Mouse (Mus musculus) testis, adult 2 months (tissue): Measurements from ENCODE around the gene Cfap43. TPM values are rescaled to one million over a fixed set of nuclear protein-coding genes. Genes with fewer than 3 reads are reported as not detected.

Experiments used
- H3K27ac ChIP-seq: fragments of 200-500 bp; 2 replicates; pipeline ENCODE4 v1.5.1; 2012; ENCODE audit warnings: low read depth, low read length; ENCODE audit not compliant: control insufficient read depth, insufficient read depth
- H3K27me3 ChIP-seq: fragments of 200-500 bp; 2 replicates; pipeline ENCODE4 v1.6.1; 2012; ENCODE audit warnings: mild to moderate bottlenecking, low read length, moderate library complexity; ENCODE audit not compliant: control insufficient read depth, insufficient read depth
- H3K36me3 ChIP-seq: fragments of 200-500 bp; 2 replicates; pipeline ENCODE4 v1.6.1; 2012; ENCODE audit warnings: mild to moderate bottlenecking, low read length; ENCODE audit not compliant: control insufficient read depth, insufficient read depth
- H3K4me1 ChIP-seq: fragments of 200-500 bp; 2 replicates; pipeline ENCODE4 v1.6.1; 2012; ENCODE audit warnings: low read length; ENCODE audit not compliant: control insufficient read depth, insufficient read depth
- H3K4me3 ChIP-seq: fragments of 200-500 bp; 2 replicates; pipeline ENCODE4 v1.5.1; 2012; ENCODE audit warnings: low read depth, mild to moderate bottlenecking, low read length, moderate library complexity, mixed read lengths; ENCODE audit not compliant: control insufficient read depth
- CTCF ChIP-seq: fragments of 200-500 bp; IDR thresholded peaks from 2 replicates; pipeline ENCODE4 v1.5.1; 2012; ENCODE audit warnings: low read depth, mild to moderate bottlenecking, inconsistent platforms, low read length, moderate library complexity; ENCODE audit not compliant: control insufficient read depth, insufficient read depth, insufficient replicate concordance
- POLR2A ChIP-seq: fragments of 200-500 bp; IDR thresholded peaks from 2 replicates; pipeline ENCODE4 v1.6.1; 2012; ENCODE audit warnings: low read depth, mild to moderate bottlenecking, inconsistent platforms, low read length, moderate library complexity; ENCODE audit not compliant: control insufficient read depth
- polyA plus RNA-seq: library from polyadenylated mRNA; depleted of rRNA; stranded (reverse); fragments of >200 nt; gene quantifications from 2 replicates; pipeline ENCODE4 v1.2.3, GENCODE M21; 2012

The Cfap43 gene
- polyA plus RNA-seq, 1 experiment, result 95.2 TPM

DNA sequence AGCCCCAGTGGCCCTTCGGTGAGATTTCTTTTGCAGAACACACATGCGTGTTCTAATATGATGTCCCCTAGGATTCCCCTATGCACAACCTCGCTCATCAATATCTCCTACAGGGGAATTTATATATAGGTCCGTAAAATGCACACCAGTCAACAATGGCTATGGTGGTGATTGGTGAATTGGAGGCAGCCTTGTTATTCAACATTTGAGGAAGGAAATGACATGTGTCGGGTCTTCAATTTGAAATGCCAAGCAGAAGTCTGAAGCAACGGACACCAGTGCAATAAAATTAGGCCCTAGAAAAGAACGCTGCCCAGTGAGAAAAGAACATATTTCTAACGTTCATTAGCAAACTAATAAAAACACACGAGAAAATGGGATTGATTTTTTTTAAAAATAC, 17.9 kb upstream of the Cfap43 start:
- Histone ChIP-seq H3K27ac (no peak overlapping the region), H3K36me3 (no peaks in the 10 kb centered on the region), H3K27me3 (no peaks in the 10 kb centered on the region), H3K4me3 (no peak overlapping the region), H3K4me1 (peaks cover 10% of the 10 kb centered on the region)
- TF ChIP-seq CTCF (no peak), POLR2A (no peak)

DNA sequence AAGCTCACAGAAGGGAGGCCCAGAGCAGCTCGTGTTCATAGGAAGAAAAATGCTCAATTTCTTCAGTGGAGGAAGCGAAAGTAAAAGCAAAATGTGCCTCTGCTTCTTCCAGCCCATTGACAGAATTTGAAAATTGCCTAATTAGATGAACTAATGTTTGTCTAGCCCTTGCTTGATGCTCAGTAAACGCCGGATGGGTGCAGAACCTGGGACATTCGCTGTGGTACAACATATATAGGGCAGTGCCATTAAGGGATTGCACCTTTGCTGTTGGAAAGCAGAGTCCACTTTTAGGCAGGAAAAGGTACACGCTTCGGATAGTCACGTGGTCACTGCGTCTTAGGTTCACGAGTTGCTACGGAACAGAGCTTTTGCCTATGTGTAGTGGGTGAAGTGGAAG, 17.4 kb upstream of the Cfap43 start:
- H3K4me1 ChIP-seq, result peaks cover 10% of the 10 kb centered on the region

GRCm38 (mm10) chr19:47935530-47935929, 16.4 kb upstream of the Cfap43 start:
- TF ChIP-seq POLR2A (no peak), CTCF (no peak)
- H3K36me3 ChIP-seq, result no peaks in the 10 kb centered on the region
- H3K4me1 ChIP-seq, result peaks cover 10% of the 10 kb centered on the region
- H3K27ac ChIP-seq, result no peak overlapping the region
- H3K4me3 ChIP-seq, result no peak overlapping the region
- H3K27me3 ChIP-seq, result no peaks in the 10 kb centered on the region

More for the DNA sequence above, 17.4 kb upstream of the Cfap43 start:
- H3K27me3 ChIP-seq, result no peaks in the 10 kb centered on the region
- TF ChIP-seq POLR2A (no peak), CTCF (no peak)
- no peak overlapping the region for H3K4me3 ChIP-seq
- H3K36me3 ChIP-seq, result no peaks in the 10 kb centered on the region
- H3K27ac ChIP-seq, result no peak overlapping the region

DNA sequence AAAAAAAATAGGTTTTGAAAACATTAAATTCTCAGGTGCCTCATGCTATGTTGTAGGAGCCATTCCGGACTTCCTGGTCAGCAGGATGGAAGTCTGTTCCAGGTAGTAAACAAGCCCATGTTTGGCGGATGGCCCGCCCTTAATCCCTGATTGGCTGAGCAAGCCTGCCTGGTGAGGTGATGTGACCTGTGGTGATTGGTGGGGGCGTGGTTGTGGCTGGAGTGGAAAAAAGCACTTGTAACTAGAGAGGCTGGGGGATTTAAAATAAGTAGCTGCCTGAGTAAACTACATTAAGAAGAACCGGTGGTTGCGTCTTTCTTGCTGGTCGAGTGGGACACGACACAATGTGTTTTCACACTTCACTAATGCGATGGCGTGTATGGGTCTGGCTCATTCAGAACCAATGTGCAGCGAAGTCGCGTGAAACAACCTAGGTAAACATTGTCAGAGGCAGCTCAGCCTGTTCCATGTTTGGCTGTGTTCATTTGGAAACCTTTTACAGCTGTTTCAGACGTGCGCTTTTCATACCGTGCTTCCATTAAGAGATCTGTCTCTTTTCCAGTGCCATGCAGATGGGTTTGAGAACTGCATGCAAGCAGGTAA, 15.7 kb upstream of the Cfap43 start:
- TF ChIP-seq POLR2A (no peak), CTCF (no peak)
- Histone ChIP-seq H3K4me3 (no peak overlapping the region), H3K4me1 (peaks cover 10% of the 10 kb centered on the region), H3K27me3 (no peaks in the 10 kb centered on the region), H3K27ac (no peak overlapping the region), H3K36me3 (no peaks in the 10 kb centered on the region)

DNA sequence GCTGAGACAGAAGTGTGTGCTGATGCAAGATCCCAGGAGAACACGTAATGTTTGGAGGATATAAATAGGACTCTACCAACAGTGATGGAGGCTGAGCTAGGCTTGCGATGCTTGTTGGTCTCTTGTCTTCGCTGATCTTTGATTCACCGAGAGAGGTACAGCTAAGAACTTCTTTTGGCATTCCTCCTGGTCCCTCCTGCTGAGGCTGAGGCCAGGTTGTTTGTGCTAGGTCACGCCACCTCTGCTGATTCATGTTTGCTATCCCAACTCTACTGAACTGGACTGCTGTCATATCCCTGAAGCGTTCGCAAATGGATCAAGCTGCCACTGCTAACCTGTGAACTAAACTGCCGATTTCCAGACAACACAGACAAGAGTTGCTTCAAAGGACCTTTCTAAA, 15.1 kb upstream of the Cfap43 start:
- H3K4me3 ChIP-seq, result no peak overlapping the region
- H3K27ac ChIP-seq, result no peak overlapping the region
- H3K36me3 ChIP-seq, result no peaks in the 10 kb centered on the region
- no peaks in the 10 kb centered on the region for H3K27me3 ChIP-seq
- TF ChIP-seq POLR2A (no peak), CTCF (no peak)
- H3K4me1 ChIP-seq, result peaks cover 10% of the 10 kb centered on the region

GRCm38 (mm10) chr19:47931982-47932638, 13.0 kb upstream of the Cfap43 start:
- TF ChIP-seq POLR2A (no peak), CTCF (no peak)
- no peaks in the 10 kb centered on the region for H3K27me3 ChIP-seq
- H3K36me3 ChIP-seq, result no peaks in the 10 kb centered on the region
- no peak overlapping the region for H3K4me3 ChIP-seq
- H3K4me1 ChIP-seq, result peaks cover 2% of the 10 kb centered on the region; the same call in 1 of the 2 replicates
- no peak overlapping the region for H3K27ac ChIP-seq

DNA sequence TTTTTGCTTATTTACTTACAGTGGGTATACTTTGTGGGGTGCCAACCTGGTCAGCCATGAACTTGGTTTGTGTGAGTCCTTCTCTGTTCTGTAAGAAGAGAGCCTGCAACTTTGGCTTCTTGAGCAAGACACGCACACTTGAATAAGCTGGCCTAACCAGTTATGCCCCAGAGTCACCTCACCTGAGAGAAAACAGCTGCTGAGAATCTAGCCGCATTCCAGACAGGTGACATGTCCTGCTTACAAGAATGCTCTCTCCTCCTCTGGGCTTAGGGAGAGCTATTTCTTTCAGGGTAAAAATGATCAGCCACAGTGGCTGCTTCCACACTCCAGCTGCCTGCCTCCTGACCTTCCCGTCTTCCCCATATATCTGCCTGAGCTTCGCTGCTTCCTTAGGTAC, 10.0 kb upstream of the Cfap43 start:
- Histone ChIP-seq H3K4me1 (no peaks in the 10 kb centered on the region), H3K27me3 (no peaks in the 10 kb centered on the region), H3K36me3 (no peaks in the 10 kb centered on the region), H3K4me3 (no peak overlapping the region), H3K27ac (no peak overlapping the region)
- TF ChIP-seq POLR2A, result no peak
- no peak for TF ChIP-seq CTCF
